Mouse (Mus musculus) Patski (cell line): ENCODE measurements around the gene Wdr73. TPM values are rescaled to one million over a fixed set of nuclear protein-coding genes. Genes with fewer than 3 reads are reported as not detected.
A peak's percentile ranks its signal among the peaks of the same experiment; 100 is the strongest.

Source experiments
- ATAC-seq: fragments of 100-300 bp; one replicate; pipeline ENCODE4 v1.8.0; 2021
- CTCF ChIA-PET: fragments of 350-600 bp; sonication (Branson Sonifier 250); formaldehyde crosslinking; loops from one replicate; lab custom pipeline; 2022; ENCODE audit warnings: inconsistent platforms; lab: Charles Lee
- POLR2A ChIA-PET: fragments of 350-600 bp; sonication (Branson Sonifier 250); formaldehyde crosslinking; loops from one replicate; lab custom pipeline; 2022; ENCODE audit warnings: antibody characterized with exemption, inconsistent platforms; lab: Charles Lee
- DNase-seq: peaks from one replicate; pipeline ENCODE4 v3.0.0-alpha.2; 2011; ENCODE audit warnings: low read depth, low spot score
- H3K27me3 ChIP-seq: fragments of 371-371 bp; one replicate; pipeline ENCODE4 v1.5.1; 2021
- CTCF ChIP-seq: fragments of 100-300 bp; IDR thresholded peaks from one replicate; pipeline ENCODE4 v1.5.1; 2021
- in situ Hi-C: fragments of 300-500 bp; cut with MboI; formaldehyde crosslinking; loops from 3 replicates; pipeline ENCODE4 v1.11.1; 2018; ENCODE audit warnings: low pct_unique_long_range_greater_than_20kb, mixed read lengths
- polyA plus RNA-seq: library from polyadenylated mRNA; unstranded; gene quantifications from one replicate; pipeline ENCODE4 v1.2.3, GENCODE M21; 2021

Gene Wdr73
- polyA plus RNA-seq, 1 experiment from 2014 or later = 31.4 TPM

DNA sequence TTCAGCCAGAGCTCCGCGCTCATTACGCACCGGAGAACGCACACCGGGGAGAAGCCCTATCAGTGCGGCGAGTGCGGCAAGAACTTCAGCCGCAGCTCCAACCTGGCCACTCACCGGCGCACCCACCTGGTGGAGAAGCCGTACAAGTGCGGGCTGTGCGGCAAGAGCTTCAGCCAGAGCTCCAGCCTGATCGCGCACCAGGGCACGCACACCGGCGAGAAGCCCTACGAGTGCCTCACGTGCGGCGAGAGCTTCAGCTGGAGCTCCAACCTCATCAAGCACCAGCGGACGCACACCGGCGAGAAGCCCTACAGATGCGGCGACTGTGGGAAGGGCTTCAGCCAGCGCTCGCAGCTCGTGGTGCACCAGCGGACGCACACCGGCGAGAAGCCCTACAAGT, 25.3 kb downstream of the Wdr73 start:
- DNase-seq = no peak
- no peaks in the 10 kb centered on the region for H3K27me3 ChIP-seq
- ATAC-seq = no peak
- TF ChIP-seq CTCF = no peak
- ChIA-PET CTCF (interaction anchor here (1.6 kb wide), 1 partner anchor 18 kb away, joined by 4 read pairs; no protein-coding TSS in a partner anchor), POLR2A (no interaction called here)
- in situ Hi-C loops = no loop called here

DNA sequence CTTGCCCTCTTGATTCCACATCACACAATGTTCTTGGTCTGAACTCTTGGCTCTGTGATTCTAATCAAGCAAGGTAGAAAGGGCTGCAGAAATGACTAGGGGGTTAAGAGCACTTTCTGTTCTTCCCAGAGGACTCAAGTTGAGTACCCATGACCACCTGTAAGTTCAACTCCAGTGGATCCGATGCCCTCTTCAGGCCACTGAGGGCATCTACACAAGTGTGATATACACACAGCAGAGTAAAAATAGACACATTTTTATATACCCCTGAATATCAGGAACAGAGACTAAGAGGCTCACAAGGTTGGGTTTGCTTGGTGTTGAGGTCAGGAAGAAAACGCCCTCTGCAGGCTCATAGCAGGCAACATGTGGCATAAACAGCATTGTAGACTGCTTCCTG, 27.4 kb downstream of the Wdr73 start:
- CTCF ChIA-PET = no interaction called here
- no peak for ATAC-seq
- no peak for TF ChIP-seq CTCF
- no peak for DNase-seq
- in situ Hi-C loops = no loop called here
- no peaks in the 10 kb centered on the region for H3K27me3 ChIP-seq
- POLR2A ChIA-PET = no interaction called here

DNA sequence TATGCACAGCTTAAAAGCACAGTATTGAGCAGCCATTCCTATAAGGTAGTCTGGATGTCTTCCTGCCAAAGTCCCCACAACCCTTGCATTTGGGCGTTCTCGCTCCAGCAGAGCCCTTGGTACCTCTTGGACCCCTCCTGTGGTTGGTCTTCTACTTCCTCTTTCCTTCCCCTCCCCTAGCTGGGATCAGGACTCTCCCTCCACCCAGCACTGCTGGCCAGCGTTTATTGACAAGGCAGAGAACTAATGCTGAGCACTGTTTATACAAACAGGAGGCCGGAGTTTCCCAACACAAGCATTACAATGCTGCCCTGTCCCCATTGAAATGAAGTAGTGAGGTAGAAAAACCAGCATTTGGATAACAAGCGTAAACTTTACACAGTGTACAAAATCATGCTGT, 28.0 kb downstream of the Wdr73 start:
- CTCF ChIA-PET = no interaction called here
- DNase-seq (no peak), ATAC-seq (no peak)
- TF ChIP-seq CTCF = no peak
- H3K27me3 ChIP-seq = no peaks in the 10 kb centered on the region
- in situ Hi-C loops = no loop called here
- POLR2A ChIA-PET = no interaction called here

DNA sequence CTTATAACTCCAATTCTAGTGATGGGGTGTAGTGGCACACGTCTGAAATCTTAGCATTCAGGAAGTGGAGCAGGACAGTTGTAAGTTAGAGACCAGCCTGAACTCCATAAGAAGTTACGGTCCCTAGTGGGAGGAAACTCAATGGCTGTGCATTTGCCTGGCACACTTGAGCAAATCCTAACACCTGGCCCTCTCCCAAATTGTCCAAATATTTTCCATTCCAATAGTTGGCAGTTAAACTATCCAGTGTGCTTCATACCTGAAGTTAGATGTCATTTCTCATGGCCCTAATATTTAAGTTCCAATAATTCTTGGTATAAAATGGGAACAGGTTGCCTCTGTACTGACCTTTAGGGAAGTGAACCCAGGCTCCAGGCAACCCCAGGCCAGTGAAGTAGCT, 32.4 kb downstream of the Wdr73 start:
- in situ Hi-C loops = no loop called here
- no peak for ATAC-seq
- no peak for TF ChIP-seq CTCF
- no peaks in the 10 kb centered on the region for H3K27me3 ChIP-seq
- no peak for DNase-seq
- ChIA-PET CTCF (no interaction called here), POLR2A (interaction anchor here (0.7 to 0.9 kb wide), 2 partner anchors 19 to 175 kb away, joined by 3 read pairs; no protein-coding TSS in a partner anchor)

DNA sequence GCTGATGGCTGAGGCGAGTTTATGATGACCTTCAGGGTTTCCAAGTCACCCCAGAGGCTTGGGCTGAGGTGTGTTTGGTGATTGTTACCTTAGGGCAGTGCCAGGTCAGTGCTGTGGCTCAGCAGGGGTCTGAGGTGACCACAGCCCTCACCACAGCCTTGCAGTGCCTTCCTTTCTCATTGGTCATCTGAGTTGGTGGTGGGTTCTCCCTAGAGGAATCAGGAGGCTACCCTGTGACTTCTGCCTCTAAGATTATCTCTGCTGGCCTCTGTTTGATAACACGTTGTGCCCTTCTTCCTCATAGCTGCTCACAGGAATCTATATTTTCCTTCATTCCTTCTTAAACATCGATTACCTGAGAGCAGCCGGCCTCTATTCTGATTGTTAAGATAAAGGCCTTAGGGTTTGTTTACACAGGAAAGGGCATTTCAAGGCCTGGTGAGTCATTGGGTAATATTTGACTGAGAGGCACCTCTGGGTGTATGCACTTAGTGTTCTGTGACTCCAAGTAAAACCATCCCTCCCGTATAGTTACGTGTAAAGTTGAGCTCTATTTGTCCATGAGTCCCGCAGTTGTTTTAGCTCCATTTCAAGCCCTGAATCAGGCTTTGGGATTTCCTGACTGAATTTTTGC, 34.4 kb downstream of the Wdr73 start:
- DNase-seq = peak; percentile 80

DNA sequence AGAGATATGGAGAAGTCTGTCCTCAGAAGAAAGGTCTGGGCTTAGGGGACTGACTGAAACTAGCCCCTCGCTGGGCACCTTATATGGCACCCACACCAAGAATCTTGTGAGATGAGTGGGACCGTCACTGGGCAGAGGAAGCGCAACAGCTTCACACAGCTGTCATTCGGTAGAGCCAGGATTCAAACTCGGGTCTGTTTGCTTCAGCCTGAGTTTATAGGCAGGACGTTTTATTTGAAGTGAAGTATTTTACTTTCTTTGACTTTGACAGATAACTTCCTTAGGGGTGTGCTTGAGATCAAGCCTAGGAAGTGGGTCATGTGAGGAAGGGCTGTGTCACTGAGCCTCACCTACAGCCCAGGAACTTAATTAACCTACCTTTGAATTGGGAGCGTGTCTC, 35.5 kb downstream of the Wdr73 start:
- no peaks in the 10 kb centered on the region for H3K27me3 ChIP-seq
- no peak for ATAC-seq
- ChIA-PET CTCF (no interaction called here), POLR2A (no interaction called here)
- no peak for DNase-seq
- TF ChIP-seq CTCF = no peak
- in situ Hi-C loops = no loop called here

More for the DNA sequence above, 34.4 kb downstream of the Wdr73 start:
- H3K27me3 ChIP-seq = no peaks in the 10 kb centered on the region
- TF ChIP-seq CTCF = no peak
- ATAC-seq = peak; percentile 80
- in situ Hi-C loops = no loop called here
- POLR2A ChIA-PET = no interaction called here
- CTCF ChIA-PET = no interaction called here

DNA sequence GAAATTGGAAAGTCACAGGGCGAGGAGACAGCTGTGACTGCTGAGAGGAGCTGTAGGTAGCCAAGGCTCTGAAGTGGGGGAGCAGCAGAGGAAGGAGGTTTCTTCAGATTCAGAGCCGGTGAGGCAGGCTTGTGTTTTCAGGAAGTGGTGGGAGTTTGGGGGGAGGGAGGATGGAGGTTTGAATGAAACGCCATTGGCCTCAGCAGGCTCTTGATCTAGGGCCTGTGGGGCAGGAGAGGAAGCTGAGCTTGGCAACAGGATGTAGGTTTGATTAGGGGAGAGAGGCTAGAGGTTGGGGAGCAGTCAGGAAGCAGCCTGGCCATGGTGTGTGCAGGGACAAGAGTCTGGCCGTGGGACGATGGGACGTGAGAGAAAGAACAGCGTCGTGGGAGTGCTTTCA, 36.2 kb downstream of the Wdr73 start:
- in situ Hi-C loops = no loop called here
- POLR2A ChIA-PET = no interaction called here
- CTCF ChIA-PET = no interaction called here
- DNase-seq (no peak), ATAC-seq (no peak)
- TF ChIP-seq CTCF = no peak
- H3K27me3 ChIP-seq = no peaks in the 10 kb centered on the region

DNA sequence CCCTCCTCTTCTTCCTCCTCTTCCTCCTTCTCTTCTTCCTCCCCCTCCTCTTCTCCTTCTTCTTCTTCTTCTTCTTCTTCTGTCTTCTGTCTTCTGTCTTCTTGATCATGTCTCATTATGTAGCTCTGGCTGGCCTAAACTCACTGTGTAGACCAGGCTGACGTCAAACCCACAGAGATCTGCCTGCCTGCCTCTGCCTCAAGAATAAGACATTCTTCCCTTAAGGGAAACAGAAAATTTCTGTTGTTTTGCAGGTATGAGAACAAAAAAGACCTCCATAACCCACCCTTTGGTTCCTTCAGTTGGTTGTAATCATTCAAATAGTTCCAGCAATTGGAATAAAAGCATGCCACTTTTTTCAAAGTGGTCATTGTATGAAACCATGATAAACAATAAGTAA, 36.9 kb downstream of the Wdr73 start:
- no peak for TF ChIP-seq CTCF
- ChIA-PET CTCF (no interaction called here), POLR2A (interaction anchor here (0.7 kb wide), 1 partner anchor 1170 kb away, joined by 11 read pairs; no protein-coding TSS in a partner anchor)
- in situ Hi-C loops = no loop called here
- H3K27me3 ChIP-seq = no peaks in the 10 kb centered on the region
- no peak for ATAC-seq
- DNase-seq = no peak

DNA sequence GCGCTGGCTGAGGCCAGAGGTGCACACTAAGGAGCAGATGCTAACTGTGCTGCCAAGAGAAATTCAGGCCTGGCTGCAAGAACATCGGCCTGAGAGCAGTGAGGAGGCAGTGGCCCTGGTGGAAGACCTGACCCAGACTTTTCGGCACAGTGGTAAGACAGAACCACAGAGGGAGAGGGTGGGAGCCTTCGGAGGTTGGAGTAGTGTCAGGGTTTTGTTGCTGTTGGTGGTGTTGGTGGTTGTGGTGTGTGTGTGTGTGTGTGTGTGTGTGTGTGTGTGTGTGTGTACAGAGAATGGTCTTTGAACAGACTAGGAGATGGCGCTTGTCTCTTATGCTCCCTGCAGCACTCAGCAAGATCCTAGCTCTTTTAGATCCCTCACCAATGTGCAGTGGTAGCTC, 37.5 kb downstream of the Wdr73 start:
- in situ Hi-C loops = no loop called here
- ChIA-PET POLR2A (no interaction called here), CTCF (no interaction called here)
- ATAC-seq = no peak
- H3K27me3 ChIP-seq = no peaks in the 10 kb centered on the region
- TF ChIP-seq CTCF = no peak
- DNase-seq = no peak

DNA sequence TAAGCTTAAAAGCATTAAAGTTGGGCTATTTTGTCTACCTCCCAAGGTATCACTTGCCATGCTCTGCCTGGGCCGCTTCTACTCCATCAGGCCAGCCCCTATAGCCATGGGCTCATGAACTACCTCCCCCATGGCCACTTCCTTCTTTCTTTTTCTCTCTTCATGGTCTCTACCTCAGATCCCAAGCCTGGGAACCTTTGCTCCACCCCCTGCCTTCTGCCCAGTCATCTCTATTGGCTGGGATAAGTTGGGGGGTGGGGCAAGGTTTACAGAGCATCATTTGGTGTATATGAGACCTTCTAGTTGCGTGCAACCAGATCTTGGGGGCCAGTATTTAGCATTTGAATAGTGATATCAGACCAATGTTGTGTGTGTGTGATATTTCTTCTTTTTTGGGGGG, 38.6 kb downstream of the Wdr73 start:
- POLR2A ChIA-PET = no interaction called here
- no peak for ATAC-seq
- no peak for TF ChIP-seq CTCF
- in situ Hi-C loops = no loop called here
- CTCF ChIA-PET = no interaction called here
- DNase-seq = no peak
- no peaks in the 10 kb centered on the region for H3K27me3 ChIP-seq

DNA sequence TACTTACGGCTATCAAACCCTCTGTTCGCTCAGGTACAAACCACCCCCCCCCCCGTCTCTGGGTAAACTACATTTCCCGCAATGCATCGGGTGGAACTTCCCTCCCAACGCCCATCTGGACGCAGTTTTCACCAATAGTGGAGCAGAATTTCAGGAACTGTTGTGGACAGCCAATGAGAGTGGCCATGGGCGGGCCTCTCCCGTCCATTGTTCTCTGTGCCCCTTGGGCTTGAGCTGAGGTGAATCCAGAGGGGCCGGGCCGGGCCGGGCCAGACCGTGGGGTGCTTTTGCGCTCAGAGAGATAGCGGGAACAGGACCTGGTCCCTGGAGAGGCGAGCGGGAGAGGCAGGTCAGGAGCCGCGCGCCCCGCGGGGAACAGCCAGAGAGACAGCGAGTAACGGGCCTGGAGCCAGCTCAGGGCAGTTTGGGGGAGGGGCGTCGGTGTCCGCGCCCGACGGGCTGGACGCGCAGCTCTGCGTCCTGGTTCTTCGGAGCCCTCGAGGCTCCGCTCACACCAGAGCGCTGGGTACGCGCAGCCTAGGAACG, 40.3 kb downstream of the Wdr73 start, which contains the start of gene Zscan2:
Gene Zscan2 (plus strand): TSS at position 192 of the 546 bp plus-strand sequence.
- no peak for TF ChIP-seq CTCF
- in situ Hi-C loops = no loop called here
- ChIA-PET CTCF (interaction anchor here (0.6 to 1.2 kb wide), 5 partner anchors 19 to 294 kb away, joined by 3 to 5 read pairs (median 3); no protein-coding TSS in a partner anchor), POLR2A (interaction anchor here (0.9 kb wide), 1 partner anchor 41 kb away, joined by 3 read pairs; the partner anchor contains the start of gene Wdr73)
- ATAC-seq (peak; percentile 96), DNase-seq (peak; percentile 79)
- H3K27me3 ChIP-seq = no peaks in the 10 kb centered on the region
